Mouse (Mus musculus): Measurements from ENCODE around the gene Syk.

GRCm38 (mm10) chr13:52541385-52542035 lies 41.5 kb upstream of the Syk start:
- TF ChIP-seq CTCF (IDR thresholded peaks at IDR 0.05; ENCODE audit: low read depth) (no peak), EP300 (IDR thresholded peaks at IDR 0.05; ENCODE audit: low read depth) (no peak)
